Mouse (Mus musculus) CH12.LX (cell line): ENCODE measurements at regions not wholly inside any gene's neighbourhood (a gene's known extent, or its start where the extent isn't known, plus 50 kb on each side); places are given as distances from the start of the nearest gene placed in this dataset.

ENCODE experiments used
- CTCF ChIP-seq, 2 experiments: IDR thresholded peaks in 1 of 2; conservative IDR thresholded peaks in 1 of 2; 2 replicates each; pipeline ENCODE4 v1.5.1; 2011 to 2012; ENCODE audit warnings: low read depth in 2 of 2, low read length in 2 of 2, improper control_type of control experiment in 1 of 2, inconsistent platforms in 1 of 2, mild to moderate bottlenecking in 1 of 2, moderate library complexity in 1 of 2
- EP300 ChIP-seq: IDR thresholded peaks from 2 replicates; pipeline ENCODE4 v1.6.1; 2011; ENCODE audit warnings: low read length, improper control_type of control experiment
- POLR2A ChIP-seq: IDR thresholded peaks from 2 replicates; pipeline ENCODE4 v1.6.1; 2011; ENCODE audit warnings: low read depth, mild to moderate bottlenecking, improper control_type of control experiment, low read length
- POLR2AphosphoS2 ChIP-seq: IDR thresholded peaks from 2 replicates; pipeline ENCODE4 v1.6.1; 2011; ENCODE audit warnings: low read depth, low read length, improper control_type of control experiment
- SIN3A ChIP-seq: IDR thresholded peaks from 2 replicates; pipeline ENCODE4 v1.6.1; 2012; ENCODE audit warnings: low read length, improper control_type of control experiment, inconsistent platforms

- TF ChIP-seq EP300 (no peak), CTCF (conservative IDR thresholded peaks at IDR 0.05 in 1 of 2, IDR thresholded peaks at IDR 0.05 in 1 of 2; ENCODE audit: low read depth in 2 of 2, low read length in 2 of 2) (no peak), POLR2A (no peak), POLR2AphosphoS2 (no peak), SIN3A (no peak)
Observed at GRCm38 (mm10) chr13:107168599-107169149, 146.7 kb upstream of the Kif2a start.
